Mouse (Mus musculus) small intestine, adult 2 months (tissue): ENCODE measurements around the gene Ube2j1.

Experiments
- CTCF ChIP-seq: fragments of 200-500 bp; IDR thresholded peaks from 2 replicates; pipeline ENCODE4 v1.5.1; 2012; ENCODE audit warnings: low read depth, mild to moderate bottlenecking, control low read depth, inconsistent platforms, low read length, moderate library complexity, mixed read lengths; ENCODE audit not compliant: insufficient replicate concordance, insufficient read length; ENCODE audit errors: extremely low read depth
- POLR2A ChIP-seq: fragments of 200-500 bp; IDR thresholded peaks from 2 replicates; pipeline ENCODE4 v1.6.1; 2012; ENCODE audit warnings: low read depth, mild to moderate bottlenecking, control low read depth, inconsistent platforms, low read length, moderate library complexity

DNA sequence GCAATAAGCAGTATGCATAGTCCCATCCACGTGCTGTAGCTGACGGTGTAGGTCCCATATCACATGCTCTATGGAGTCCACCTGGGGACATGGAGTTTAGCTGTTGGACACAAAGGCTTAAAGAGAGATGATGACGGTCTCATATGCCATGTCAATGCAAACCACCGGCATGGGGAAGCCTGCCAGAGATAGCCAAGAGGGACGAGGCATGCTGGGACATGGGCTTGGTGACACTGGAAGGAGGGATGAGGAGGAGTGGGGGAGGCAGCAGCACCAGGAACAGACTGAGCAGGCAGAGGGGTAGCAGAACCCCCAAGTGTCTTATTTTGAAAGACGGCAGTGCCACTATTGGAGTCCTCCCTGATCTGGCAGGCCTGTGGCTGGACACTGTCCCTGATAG lies 36.6 kb downstream of the Ube2j1 start:
- no peak for TF ChIP-seq POLR2A
- no peak for TF ChIP-seq CTCF
